Comparison of ENCODE assay signal across 8 mouse cellular contexts in genomic region chr14:31268301-31269001, GRCm38 (mm10). TPM values are rescaled to one million over a fixed set of nuclear protein-coding genes. Genes with fewer than 3 reads are reported as not detected.
DNase-seq lines count a peak whose midpoint lies in the region; ATAC-seq lines count a peak whose summit lies in the region.

No protein-coding gene starts in this region.

- H3K9ac ChIP-seq in embryonic facial prominence, embryonic 12.5 days, result peak overlapping the region; percentile 8; the same call in 1 of the 2 replicates
- H3K9ac ChIP-seq in intestine, embryonic 15.5 days, result peak overlapping the region; percentile 44; the same call in 1 of the 2 replicates

- H3K27ac ChIP-seq in embryonic facial prominence, embryonic 12.5 days, result no peak overlapping the region; the same call in 1 of the 2 replicates
- H3K27ac ChIP-seq in intestine, embryonic 15.5 days, result no peak overlapping the region
- peak overlapping the region; percentile 81 for H3K27ac ChIP-seq in midbrain, embryonic 10.5 days (replicated peaks)

- peak overlapping the region; percentile 31; the same call in 1 of the 2 replicates for H3K4me3 ChIP-seq in embryonic facial prominence, embryonic 12.5 days
- no peak overlapping the region for H3K4me3 ChIP-seq in intestine, embryonic 15.5 days (replicated peaks)
- peak overlapping the region; percentile 46 for H3K4me3 ChIP-seq in midbrain, embryonic 10.5 days

- peak; percentile 45 for DNase-seq in MN1 (ENCODE audit: low spot score)
- DNase-seq in midbrain, embryonic 10.5 days (ENCODE audit: low spot score), result peak; percentile 65
- DNase-seq in ovary, adult 18-20 months (ENCODE audit: low spot score), result no peak
- no peak for DNase-seq in gastrocnemius, adult 18-20 months (ENCODE audit: low spot score)
- DNase-seq in kidney, adult 11 months, result no peak
- DNase-seq in spleen, postnatal 14 days (ENCODE audit: low spot score in 2 of 2), result no peak

- no peaks in the 10 kb centered on the region for H3K27me3 ChIP-seq in embryonic facial prominence, embryonic 12.5 days
- no peaks in the 10 kb centered on the region for H3K27me3 ChIP-seq in intestine, embryonic 15.5 days (replicated peaks)
- H3K27me3 ChIP-seq in midbrain, embryonic 10.5 days (ENCODE audit: low read depth, poor library complexity, severe bottlenecking), result 0 out of 2 replicates have a peak, but pooled peaks cover 3% of the 10 kb centered on the region

- no peaks in the 10 kb centered on the region for H3K9me3 ChIP-seq in embryonic facial prominence, embryonic 12.5 days
- no peaks in the 10 kb centered on the region for H3K9me3 ChIP-seq in intestine, embryonic 15.5 days
- no peaks in the 10 kb centered on the region for H3K9me3 ChIP-seq in midbrain, embryonic 10.5 days (replicated peaks)

- H3K4me2 ChIP-seq in embryonic facial prominence, embryonic 12.5 days (replicated peaks), result peak overlapping the region; percentile 53
- peak overlapping the region; percentile 71 for H3K4me2 ChIP-seq in intestine, embryonic 15.5 days (replicated peaks)

- WGBS in embryonic facial prominence, embryonic 12.5 days, result 64% methylated on average over 9 of the region's 9 CpGs
- WGBS in intestine, embryonic 15.5 days, result 74% methylated on average over 9 of the region's 9 CpGs
- 50% methylated on average over 9 of the region's 9 CpGs for WGBS in midbrain, embryonic 10.5 days

- peaks cover 15% of the 10 kb centered on the region for H3K4me1 ChIP-seq in embryonic facial prominence, embryonic 12.5 days
- H3K4me1 ChIP-seq in intestine, embryonic 15.5 days (replicated peaks), result peaks cover 10% of the 10 kb centered on the region; the same call in 1 of the 2 replicates
- H3K4me1 ChIP-seq in midbrain, embryonic 10.5 days, result peaks cover 33% of the 10 kb centered on the region

- no peak for ATAC-seq in embryonic facial prominence, embryonic 12.5 days (ENCODE audit: insufficient number of reproducible peaks, insufficient read depth, low FRiP score, low TSS enrichment)
- no peak for ATAC-seq in intestine, embryonic 15.5 days

- H3K36me3 ChIP-seq in embryonic facial prominence, embryonic 12.5 days, result no peaks in the 10 kb centered on the region
- no peaks in the 10 kb centered on the region for H3K36me3 ChIP-seq in intestine, embryonic 15.5 days
- H3K36me3 ChIP-seq in midbrain, embryonic 10.5 days, result peaks cover 14% of the 10 kb centered on the region; the same call in 1 of the 2 replicates

RNA-seq across cellular contexts. Expression of gene Bap1, which starts 17.2 kb away (rescaled TPM):
- 101 and 104 TPM in 2 replicates for polyA plus RNA-seq in embryonic facial prominence, embryonic 12.5 days (2016; fragmentation: Nextera tagmentation; extraction: Ambion mirVana)
- 64.0 and 65.3 TPM in 2 replicates for polyA plus RNA-seq in intestine, embryonic 15.5 days (2015; fragmentation: Nextera tagmentation; extraction: Ambion mirVana)
- polyA plus RNA-seq in midbrain, embryonic 10.5 days (2016; fragmentation: Nextera tagmentation; extraction: Ambion mirVana), result 136 and 151 TPM in 2 replicates
- total RNA-seq in gastrocnemius, adult 18-20 months (2021), result 10 to 100 TPM; 40.7 to 46.8 TPM

RNA-seq across cellular contexts. Expression of gene Phf7, which starts 17.3 kb away (rescaled TPM):
- 13.1 and 13.6 TPM in 2 replicates for polyA plus RNA-seq in embryonic facial prominence, embryonic 12.5 days (2016; fragmentation: Nextera tagmentation; extraction: Ambion mirVana)
- polyA plus RNA-seq in intestine, embryonic 15.5 days (2015; fragmentation: Nextera tagmentation; extraction: Ambion mirVana), result 10.6 and 11.9 TPM in 2 replicates
- polyA plus RNA-seq in midbrain, embryonic 10.5 days (2016; fragmentation: Nextera tagmentation; extraction: Ambion mirVana), result 13.4 and 13.5 TPM in 2 replicates
- 10 to 100 TPM in 1 of 2 experiments, 1 to 10 TPM in 1; 9.2 to 10.8 TPM for total RNA-seq in gastrocnemius, adult 18-20 months (2021)

RNA-seq across cellular contexts. Expression of gene Sema3g, which starts 50.8 kb away (rescaled TPM):
- 1.1 and 1.2 TPM in 2 replicates for polyA plus RNA-seq in embryonic facial prominence, embryonic 12.5 days (2016; fragmentation: Nextera tagmentation; extraction: Ambion mirVana)
- 0.91 and 0.96 TPM in 2 replicates for polyA plus RNA-seq in intestine, embryonic 15.5 days (2015; fragmentation: Nextera tagmentation; extraction: Ambion mirVana)
- polyA plus RNA-seq in midbrain, embryonic 10.5 days (2016; fragmentation: Nextera tagmentation; extraction: Ambion mirVana), result 0.51 and 1.0 TPM in 2 replicates
- total RNA-seq in gastrocnemius, adult 18-20 months (2021), result 1 to 10 TPM; 5.8 to 7.0 TPM

RNA-seq across cellular contexts. Expression of gene Nisch, which starts 51.7 kb away (rescaled TPM):
- polyA plus RNA-seq in embryonic facial prominence, embryonic 12.5 days (2016; fragmentation: Nextera tagmentation; extraction: Ambion mirVana), result 503 and 527 TPM in 2 replicates
- 280 and 297 TPM in 2 replicates for polyA plus RNA-seq in intestine, embryonic 15.5 days (2015; fragmentation: Nextera tagmentation; extraction: Ambion mirVana)
- polyA plus RNA-seq in midbrain, embryonic 10.5 days (2016; fragmentation: Nextera tagmentation; extraction: Ambion mirVana), result 391 and 448 TPM in 2 replicates
- 10 to 100 TPM; 52.3 to 59.6 TPM for total RNA-seq in gastrocnemius, adult 18-20 months (2021)

RNA-seq across cellular contexts. Expression of gene Dnah1, which starts 55.2 kb away (rescaled TPM):
- polyA plus RNA-seq in embryonic facial prominence, embryonic 12.5 days (2016; fragmentation: Nextera tagmentation; extraction: Ambion mirVana), result 8.4 and 8.6 TPM in 2 replicates
- polyA plus RNA-seq in intestine, embryonic 15.5 days (2015; fragmentation: Nextera tagmentation; extraction: Ambion mirVana), result 3.6 and 3.7 TPM in 2 replicates
- 7.4 and 7.7 TPM in 2 replicates for polyA plus RNA-seq in midbrain, embryonic 10.5 days (2016; fragmentation: Nextera tagmentation; extraction: Ambion mirVana)
- total RNA-seq in gastrocnemius, adult 18-20 months (2021), result under 1 TPM; 0.14 to 0.16 TPM

Comparison
In these comparisons a context has a peak if more than half of its experiments do, and no peak if none do; other contexts are left out.
1. DNase-seq: peak in MN1 (single experiment) and midbrain, embryonic 10.5 days (single experiment); none in ovary, adult 18-20 months (single experiment), gastrocnemius, adult 18-20 months (single experiment), kidney, adult 11 months (single experiment) and spleen, postnatal 14 days (0 of 2).